Mouse (Mus musculus) urinary bladder, postnatal 25 days (tissue): ENCODE measurements at regions not wholly inside any gene's neighbourhood (a gene's known extent, or its start where the extent isn't known, plus 50 kb on each side); places are given as distances from the start of the nearest gene placed in this dataset.

Source experiments
- DNase-seq: peaks from one replicate; pipeline ENCODE4 v3.0.0; 2022; ENCODE audit warnings: low spot score

DNA sequence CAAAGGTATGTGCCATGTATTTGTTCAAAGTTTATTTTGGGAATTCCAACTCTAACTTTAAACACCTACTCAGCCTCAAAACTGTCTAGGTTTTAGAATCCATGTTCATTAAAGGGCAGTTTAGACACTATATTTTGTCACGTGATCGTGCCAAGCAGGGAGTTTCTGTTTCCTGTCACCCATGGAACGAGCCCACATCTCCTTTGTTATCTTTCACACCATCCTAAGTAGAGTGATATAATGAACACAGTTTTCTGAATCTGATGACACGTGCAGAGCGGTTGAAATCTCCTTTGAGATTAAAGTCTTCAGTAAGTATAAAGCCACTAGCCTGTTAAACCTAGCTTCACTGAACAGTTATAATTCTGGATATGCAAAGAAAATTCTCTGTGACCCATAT lies 1066.1 kb downstream of the Gsdmc2 start:
- DNase-seq: no peak

DNA sequence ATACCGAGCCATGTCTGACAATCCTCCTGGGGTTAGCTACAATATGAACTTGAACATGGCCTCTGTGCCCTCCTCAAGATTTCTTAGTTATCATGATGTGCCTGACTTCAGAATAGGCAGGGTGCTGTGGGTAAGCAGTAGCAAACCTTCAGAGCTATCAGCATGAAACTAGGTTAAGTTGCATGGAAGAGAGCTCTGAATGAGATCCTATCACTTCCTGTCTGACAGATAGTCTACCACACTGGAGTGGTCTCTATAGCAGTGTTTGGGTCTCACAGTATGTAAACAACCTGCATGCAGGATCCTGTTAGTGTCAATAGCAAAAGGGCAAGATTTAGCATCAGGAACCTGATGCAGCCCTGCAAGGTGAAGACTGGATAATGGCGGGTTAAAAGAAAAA lies 1092.3 kb downstream of the Gsdmc2 start:
- no peak for DNase-seq

DNA sequence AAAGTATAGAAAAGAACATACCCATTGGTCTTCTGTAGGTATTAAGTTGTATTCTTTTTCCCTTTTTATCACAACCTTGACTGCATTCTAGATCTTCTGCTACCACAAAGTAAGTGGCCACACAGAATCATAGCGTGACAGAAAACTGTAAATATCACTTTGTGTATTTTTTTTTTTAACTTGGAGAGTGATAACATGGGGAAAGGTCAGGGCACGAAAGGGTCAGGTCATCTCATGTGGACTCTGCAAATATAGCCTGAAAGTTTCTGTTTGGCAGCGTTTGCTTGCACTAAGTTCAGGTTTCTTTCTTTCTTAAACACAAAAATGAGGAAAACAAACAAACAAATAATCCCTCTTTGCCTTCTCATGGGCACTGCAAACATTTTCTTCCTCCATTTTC lies 1101.1 kb downstream of the Gsdmc2 start:
- no peak for DNase-seq

DNA sequence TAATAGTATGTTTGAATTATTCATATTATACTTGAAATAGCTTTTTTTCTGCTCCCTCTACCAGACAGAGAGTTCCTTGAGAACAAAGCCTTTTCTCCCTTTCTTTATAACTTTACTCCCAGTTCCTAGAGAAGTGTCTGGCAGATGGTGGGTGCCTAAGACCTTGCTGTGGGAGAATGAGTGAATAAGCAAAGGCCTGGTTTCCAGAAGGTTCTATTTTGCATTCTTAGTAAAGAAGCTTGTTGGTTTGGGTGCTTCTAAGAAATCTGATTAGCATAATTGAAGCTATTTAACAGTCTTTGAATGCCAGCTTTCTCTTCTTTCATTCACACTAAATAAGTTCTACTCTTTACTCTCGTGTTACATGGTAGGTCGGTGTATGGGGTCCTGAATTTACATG lies 1104.2 kb downstream of the Gsdmc2 start:
- DNase-seq: no peak

DNA sequence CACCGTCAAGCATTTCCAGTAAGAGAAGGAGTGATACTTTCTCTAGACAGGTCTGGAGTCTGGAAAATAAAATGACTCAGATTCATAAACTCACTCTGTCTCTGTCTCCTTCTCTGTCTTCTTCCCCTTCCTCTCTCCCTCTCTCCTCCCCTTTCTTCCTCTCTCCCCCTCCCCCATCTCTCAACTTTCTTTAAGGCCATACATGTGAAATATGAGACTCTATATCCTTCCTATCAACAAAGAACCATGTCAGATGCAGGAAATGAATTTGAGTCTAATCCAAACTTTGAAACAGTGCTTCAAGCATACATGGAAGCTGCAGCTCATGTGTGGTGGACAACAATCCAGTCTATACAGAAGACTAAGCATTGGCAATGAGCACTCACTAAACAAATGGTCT lies 1109.6 kb downstream of the Gsdmc2 start:
- no peak for DNase-seq

DNA sequence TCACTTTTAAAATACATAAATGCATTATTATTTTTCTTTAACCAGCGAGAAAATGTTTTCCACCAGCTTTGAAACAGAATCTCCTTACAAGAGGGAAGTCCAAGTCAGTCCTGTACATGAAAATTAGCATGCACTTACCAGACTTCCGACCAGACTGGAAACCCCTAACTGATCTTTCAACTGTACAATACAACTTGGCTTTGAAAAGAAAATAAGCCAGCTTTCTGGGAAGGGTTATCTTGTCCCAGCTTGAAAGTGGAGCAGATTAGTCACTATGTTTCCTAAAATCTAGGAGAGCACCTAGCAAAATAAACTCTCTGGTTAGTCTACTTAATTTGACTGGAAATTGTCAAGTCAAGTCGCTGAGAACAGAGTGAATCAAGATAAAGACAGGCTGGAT lies 1110.1 kb downstream of the Gsdmc2 start:
- no peak for DNase-seq

DNA sequence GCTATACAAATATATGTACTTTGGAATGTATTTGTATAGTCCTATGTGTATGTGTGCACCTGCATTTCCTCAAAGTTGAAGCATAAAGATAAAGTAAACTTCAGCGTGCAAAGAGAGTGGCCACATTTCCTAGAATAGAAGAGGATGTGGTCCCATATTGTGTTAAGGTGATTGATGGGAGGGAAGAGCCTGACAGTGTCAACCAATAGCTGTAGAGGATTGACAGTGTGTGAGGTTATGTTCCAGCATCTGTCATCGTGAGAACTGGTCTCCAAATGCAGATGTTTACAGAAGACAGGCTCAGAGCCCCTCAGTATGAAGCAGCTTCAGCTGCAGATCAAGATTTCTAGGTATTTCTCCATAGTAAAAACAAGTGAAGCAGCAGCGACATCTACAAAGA lies 1114.5 kb downstream of the Gsdmc2 start:
- DNase-seq: no peak

DNA sequence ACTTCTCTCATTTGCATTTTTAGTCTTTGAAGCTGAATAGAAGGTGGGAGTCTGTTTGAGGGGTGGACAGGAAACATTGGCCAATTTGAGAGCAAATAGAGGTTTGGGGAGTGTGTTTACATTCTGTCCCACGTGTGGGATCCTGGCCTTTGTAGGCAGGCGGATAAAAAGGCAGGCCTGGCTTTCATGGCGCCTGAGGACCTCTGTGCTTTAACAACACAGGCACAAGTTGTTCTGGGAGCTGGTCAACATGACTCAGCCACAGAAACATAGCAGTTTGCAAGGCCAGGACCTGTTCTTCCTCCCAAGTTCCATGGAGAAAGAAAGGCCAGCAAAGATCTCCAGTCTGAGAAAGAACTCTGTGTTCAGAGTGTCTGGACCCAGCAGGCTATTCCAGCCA lies 1130.7 kb downstream of the Gsdmc2 start:
- DNase-seq: no peak

DNA sequence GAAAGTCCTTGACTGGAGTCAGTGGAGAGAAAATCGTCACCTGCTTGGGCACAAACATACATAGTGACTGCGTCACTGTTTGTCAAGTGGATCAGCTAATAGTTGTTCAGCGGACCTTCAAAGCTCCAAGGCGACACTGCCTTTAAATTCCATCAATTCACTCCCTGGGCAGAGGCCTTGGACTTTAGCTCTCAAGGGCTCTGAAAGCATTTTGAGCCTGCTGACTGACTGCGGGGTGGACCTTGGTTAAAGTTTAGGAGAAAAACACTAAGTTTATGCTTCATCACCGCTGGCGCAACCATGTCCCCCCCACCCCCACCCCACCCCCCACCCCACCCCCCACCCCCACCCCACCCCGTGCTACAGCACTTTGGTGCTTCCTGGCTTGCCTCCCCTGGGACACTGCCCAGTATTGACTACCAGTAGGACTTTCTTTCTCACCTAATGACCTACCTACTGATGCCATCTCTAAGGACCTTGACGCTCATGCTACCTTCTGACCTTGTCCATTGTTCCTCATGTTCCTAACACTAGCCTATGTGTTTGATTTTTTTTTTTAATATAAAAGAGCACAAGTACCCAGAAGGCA lies 1132.3 kb downstream of the Gsdmc2 start:
- DNase-seq: no peak

DNA sequence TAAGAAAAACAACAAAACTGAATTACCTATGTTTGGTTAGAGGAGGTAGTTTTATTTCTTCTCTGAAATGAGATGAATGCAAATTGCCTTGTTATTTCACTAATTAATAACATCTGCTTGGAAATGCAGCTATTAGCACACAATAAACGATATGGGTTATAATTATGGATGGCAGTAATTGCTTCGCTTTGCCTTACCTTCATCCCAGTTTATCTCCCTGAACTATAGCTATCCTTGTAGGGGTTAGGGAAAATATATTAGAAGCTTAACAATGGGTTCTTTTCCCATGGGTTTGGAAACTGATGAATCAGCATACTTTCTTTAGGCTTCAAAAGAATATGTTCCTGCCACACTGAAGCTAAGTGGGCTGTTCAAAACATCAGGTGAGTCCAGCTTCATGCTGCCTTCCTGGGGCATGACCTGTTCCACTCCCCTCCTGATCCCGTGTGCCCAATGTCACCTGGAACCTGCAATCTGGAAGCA lies 1132.9 kb downstream of the Gsdmc2 start:
- DNase-seq: no peak

DNA sequence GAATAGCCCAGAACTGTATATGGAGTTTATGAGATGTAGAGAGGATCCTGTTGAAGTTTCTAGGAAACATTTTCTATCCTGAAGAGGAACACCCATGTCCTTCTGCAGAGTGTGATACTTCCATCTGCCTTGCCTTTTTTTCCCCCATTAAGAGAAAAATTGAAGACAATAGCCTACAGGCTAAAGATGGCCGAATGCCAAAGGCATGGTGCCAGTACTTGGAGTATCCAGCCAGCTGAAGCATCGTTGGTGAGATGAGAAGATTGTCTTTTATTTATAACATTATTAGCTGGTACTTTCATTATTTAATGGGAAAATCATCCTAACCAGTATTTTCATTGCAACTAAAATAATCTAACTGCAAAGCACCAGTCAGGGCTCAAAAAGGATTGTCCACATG lies 1135.4 kb downstream of the Gsdmc2 start:
- DNase-seq: no peak

DNA sequence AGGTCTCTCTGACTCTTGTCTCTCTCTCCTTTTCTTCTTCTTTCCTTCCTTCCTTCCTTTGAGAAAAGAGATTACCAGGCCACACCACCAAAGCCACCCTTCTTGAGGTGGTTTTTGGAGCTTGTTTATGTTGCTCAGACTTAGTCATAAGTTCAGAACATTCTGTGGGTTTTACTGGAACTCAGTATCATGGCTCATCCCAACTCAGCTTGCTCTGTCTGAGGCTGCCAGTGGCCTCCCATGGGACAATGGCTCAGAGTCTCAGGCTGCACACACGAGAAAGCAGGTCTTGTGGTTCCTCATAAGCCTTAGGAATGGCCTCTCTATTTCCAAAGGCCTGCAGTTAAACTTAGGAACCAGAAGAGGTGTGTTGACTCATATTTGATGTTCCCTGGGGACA lies 1146.4 kb downstream of the Gsdmc2 start:
- DNase-seq: no peak

DNA sequence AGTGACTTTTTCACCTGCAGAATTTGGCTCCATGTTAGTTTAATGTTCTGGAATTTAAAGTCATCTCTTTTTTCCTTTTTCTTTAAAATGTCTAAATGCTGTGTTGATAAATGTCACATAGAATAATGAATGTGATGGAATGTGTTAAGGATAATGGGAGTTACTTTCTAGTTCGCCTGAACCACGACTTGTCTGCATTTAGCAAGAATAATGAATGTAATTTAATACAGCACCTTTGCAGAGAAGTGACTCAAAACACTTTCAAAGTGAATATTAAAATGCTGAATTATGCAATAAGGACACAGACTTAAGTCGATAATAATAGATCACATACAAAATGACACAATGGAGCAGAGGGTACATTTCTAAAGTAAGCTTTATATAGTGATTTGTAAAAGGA lies 1150.2 kb downstream of the Gsdmc2 start:
- no peak for DNase-seq

DNA sequence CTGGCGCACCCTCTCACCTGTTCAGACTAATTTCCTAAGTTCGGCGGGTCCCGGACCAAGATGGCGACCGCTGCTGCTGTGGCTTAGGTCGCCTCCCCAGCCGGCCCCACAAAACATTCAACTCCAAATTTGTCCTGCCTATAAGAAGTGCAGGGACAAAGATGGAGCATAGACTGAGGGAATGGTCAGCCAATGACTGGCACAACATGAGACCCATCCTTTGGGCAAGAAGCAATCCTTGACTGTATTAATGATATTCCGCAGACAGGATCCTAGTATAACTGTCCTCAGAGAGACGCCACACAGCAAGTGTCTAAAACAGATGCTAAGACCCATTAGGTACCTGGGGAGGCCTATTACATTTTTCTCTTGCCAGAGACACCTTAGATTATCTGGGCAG lies 1151.3 kb downstream of the Gsdmc2 start:
- DNase-seq: no peak

DNA sequence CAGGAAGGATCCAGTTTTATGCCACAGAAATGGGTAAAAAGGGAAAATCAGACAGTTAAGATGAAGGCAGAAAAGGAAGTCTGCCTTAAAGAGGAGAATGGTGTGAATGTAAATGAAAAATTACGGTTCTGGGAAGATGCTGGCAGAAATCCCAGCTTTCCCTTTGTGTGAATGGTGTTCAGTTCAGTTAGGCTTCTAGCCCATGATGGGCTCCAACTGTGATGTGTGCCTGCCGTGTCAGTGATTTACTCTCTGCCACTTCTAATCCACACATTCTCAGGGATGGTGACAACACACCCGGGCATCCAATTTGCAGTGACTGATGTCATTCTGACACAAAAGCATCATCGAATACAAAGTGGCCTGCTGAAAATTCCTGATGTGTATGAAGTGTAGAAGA lies 1171.6 kb downstream of the Gsdmc2 start:
- no peak for DNase-seq

DNA sequence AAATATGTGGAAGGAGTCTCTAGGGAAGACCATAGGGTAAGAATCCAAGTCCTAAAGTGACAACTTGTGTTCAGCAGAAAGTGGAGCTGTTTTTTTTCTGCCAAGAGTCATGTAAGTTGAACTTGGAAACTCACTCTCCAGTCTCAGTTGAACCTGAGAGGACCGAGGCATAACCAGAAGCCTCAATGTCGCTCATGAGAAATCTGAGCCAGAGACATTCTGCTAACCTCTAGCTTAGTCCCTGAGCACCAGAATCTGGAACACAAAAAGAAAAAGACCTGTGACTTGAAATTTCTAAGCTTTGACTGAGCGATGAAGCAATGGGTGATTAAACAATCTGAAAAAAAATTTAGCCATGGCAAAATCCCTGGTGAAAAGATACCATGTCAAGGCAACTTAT lies 1175.0 kb downstream of the Gsdmc2 start:
- DNase-seq: no peak

DNA sequence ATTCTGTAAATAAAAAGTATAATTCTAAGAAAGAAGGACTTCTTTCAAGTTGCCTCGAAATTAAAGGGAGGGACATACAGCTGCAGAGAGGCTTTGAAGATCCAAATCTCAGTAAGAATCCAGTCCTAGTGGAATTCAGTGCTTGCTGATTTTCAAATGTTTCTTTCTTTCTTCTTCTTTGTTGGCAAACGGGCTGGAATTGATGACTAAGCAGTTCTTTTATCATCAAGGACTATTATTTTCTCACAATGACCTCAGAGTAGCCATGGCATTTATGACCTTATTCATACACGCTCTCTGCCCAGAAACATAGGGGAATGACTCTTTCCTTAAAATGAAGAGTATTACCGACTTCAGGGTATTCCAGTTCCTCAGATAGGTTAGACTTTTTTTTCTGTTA lies 1185.9 kb downstream of the Gsdmc2 start:
- DNase-seq: no peak

DNA sequence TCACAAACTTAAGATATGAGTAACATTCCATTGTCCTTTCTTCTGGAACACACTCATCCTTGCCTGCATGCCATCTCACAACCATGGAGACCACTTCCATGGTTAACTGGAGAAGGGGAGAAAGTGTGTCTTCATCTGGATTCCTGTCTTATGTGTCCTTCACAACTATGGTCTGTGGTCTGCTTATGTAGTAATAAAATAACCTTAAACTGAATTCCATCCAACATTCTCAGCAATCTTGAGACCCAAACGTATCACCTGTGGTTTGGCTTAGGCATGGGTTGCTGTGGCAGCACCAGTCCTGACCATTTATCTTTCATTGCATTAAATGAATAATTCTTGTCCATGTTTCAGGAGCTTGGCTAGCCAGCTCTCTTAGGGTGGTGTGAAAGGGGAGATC lies 1186.3 kb downstream of the Gsdmc2 start:
- no peak for DNase-seq

DNA sequence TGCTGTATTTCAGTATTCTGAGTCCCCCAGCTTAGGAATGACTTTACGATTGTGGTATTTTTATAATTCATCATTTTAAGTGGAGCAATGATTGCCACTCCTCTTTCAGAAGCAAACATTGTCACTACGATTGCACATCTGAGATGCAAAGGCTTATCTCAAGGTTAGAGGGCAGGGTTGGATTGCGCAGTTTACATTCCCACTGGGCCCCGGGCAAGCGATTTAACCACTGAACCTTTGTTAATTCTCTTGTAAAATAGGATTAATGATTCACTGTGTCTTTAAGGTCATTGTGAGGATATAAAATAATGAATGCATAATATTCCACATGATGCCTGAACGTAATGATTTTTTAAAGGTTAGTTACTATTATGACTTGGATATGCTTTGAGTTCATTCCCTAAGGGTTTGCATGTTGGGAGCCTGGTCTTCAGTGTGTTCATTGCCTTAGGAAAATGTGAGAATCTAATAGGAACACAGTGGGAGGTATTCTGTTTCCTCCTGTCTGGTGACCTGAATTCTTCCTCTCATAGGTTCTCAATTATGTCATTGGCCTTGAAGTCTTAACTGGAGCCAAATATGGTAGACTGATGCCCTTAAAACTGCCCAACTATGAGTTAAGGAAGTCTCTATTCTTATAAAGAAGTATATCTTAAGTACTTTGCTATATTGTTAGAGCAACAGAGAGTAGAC lies 1198.4 kb downstream of the Gsdmc2 start:
- DNase-seq: no peak

DNA sequence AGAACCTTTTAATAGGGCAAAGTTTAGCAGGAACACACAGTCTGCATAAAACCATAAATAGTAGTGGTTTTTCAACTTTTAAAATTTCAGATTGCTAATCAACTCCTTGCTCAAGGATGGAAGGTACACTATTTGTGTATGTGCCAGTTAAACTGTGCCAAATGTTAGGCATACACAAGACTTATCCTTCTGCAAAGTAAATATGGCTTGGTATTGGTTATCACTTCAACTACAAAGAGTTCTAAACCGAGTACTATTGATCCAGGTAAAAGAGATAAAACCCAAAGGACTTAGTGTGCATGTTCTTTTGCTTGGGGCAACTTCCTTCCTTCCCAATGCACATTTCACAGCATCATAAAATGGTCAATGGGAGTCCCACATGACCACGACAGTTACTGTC lies 1200.2 kb downstream of the Gsdmc2 start:
- DNase-seq: no peak

DNA sequence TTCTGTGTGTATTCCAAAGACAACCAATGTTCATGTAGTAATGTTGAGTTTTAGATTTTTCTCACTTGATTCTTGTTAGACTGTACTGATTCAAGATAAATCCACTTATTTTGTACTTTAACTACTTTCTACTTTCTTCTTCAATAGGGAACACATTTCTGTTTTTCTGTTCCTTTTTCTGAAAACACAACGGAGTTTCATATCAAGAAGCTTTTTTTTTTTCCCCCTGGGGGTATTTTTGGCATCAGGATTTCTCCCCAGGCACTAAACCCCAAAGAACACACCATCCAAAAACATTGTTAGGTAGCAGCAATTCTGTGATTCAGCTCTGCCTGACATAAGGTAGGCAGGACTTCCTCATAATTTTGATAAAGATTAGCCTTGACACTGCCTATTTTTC lies 1200.7 kb downstream of the Gsdmc2 start:
- DNase-seq: no peak

DNA sequence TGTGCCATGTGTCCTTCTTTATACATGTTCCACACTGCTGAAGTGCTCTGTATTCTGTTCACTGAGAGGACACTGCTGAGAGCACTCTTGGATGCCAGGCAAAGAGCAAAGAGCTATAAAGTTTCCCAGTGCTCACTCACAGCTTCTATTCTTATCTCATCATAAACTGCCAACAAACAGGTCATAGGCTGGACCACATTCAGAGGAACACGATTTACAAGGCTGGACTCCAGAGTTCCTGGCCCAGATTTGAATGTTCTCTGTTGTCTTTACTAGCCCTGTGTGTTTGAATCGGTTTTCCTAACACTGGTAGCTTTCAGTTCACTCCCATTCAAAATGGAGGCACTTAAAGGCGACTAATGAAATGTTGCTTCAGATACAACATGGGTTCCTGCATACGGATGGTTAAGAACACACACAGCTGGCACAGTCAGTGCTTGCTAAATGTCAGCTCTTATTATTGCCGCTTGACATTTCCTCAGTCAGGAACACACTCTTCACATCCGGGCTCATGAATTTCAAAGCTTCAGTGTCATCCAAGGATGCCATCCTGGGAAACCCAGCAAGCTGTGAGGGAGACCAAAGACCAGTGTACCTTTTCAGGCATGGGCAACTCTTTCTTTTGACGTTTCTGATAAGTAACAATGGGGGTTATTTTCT lies 1203.8 kb downstream of the Gsdmc2 start:
- DNase-seq: no peak

DNA sequence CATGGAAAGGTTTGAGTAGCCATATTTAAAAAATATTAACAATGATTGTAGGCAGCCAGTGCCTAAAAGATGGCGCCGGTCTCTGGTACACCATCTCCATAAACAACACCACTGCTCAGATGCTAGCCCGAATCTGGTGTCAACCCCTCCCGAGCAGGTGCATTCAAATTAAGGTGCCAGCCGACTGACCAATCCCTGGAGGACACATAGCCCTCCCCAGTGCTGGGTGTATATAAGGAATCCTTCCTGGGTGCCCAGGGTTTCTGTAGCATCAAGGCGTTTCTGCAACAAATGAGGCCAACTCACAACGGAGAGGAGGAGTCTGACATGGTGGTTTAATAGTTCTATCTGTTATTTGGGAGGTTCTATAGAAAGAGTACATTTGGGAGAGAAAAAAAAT lies 1219.6 kb downstream of the Gsdmc2 start:
- DNase-seq: no peak

DNA sequence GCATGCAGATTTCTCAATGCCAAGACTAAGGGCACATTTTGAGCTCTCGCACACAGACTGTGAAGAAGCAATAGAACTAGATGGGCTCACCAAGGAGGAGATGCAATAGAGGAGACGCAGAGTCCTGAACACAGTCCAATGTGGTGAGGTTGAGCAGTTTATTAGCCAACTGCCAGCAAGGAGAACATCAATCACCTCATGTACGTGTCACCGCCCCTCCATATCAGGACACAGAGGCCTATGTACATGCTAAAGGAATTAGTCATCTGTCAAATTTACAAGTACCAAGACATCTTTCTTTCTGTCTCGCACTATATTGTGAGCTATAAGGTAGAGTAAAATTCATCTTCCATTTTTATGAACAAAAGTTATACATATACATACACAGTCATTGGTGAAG lies 1228.9 kb downstream of the Gsdmc2 start:
- DNase-seq: no peak
